Mouse (Mus musculus): Measurements from ENCODE around the gene Gm20518.

Gene Gm20518

GRCm38 (mm10) chr16:17806581-17807191 is 84.8 kb downstream of the Gm20518 start:
- DNase-seq (ENCODE audit: low spot score) = no peak

GRCm38 (mm10) chr16:17804982-17805381 is 86.5 kb downstream of the Gm20518 start:
- no peak for DNase-seq (ENCODE audit: low spot score)

GRCm38 (mm10) chr16:17804449-17804912 is 87.0 kb downstream of the Gm20518 start:
- DNase-seq (ENCODE audit: low spot score) = no peak

- no peak for DNase-seq (ENCODE audit: low spot score)
Measured at GRCm38 (mm10) chr16:17803675-17804448, 87.6 kb downstream of the Gm20518 start.

- no peak for DNase-seq (ENCODE audit: low spot score)
Measured at GRCm38 (mm10) chr16:17802839-17803674, 88.4 kb downstream of the Gm20518 start.

- DNase-seq (ENCODE audit: low spot score) = no peak
Measured at GRCm38 (mm10) chr16:17802456-17802838, 89.0 kb downstream of the Gm20518 start.

GRCm38 (mm10) chr16:17801777-17802455 is 89.6 kb downstream of the Gm20518 start:
- DNase-seq (ENCODE audit: low spot score) = no peak

- no peak for DNase-seq (ENCODE audit: low spot score)
Measured at GRCm38 (mm10) chr16:17799584-17799983, 91.9 kb downstream of the Gm20518 start.

- no peak for DNase-seq (ENCODE audit: low spot score)
Measured at GRCm38 (mm10) chr16:17798321-17799180, 92.9 kb downstream of the Gm20518 start.

GRCm38 (mm10) chr16:17797812-17798311 is 93.6 kb downstream of the Gm20518 start:
- DNase-seq (ENCODE audit: low spot score) = no peak

GRCm38 (mm10) chr16:17796971-17797811 is 94.3 kb downstream of the Gm20518 start, which contains the start of gene Scarf2:
Gene Scarf2 (plus strand): TSS chr16:17797282.
- DNase-seq (ENCODE audit: low spot score) = no peak

GRCm38 (mm10) chr16:17796519-17796918 is 95.0 kb downstream of the Gm20518 start:
- DNase-seq (ENCODE audit: low spot score) = no peak

GRCm38 (mm10) chr16:17795643-17796042 is 95.8 kb downstream of the Gm20518 start:
- no peak for DNase-seq (ENCODE audit: low spot score)

- DNase-seq (ENCODE audit: low spot score) = no peak
Measured at GRCm38 (mm10) chr16:17794047-17794446, 97.4 kb downstream of the Gm20518 start.

GRCm38 (mm10) chr16:17792728-17793127 is 98.7 kb downstream of the Gm20518 start:
- no peak for DNase-seq (ENCODE audit: low spot score)

- no peak for DNase-seq (ENCODE audit: low spot score)
Measured at GRCm38 (mm10) chr16:17785337-17785736, 106.1 kb downstream of the Gm20518 start.
